In the genomic region with DNA sequence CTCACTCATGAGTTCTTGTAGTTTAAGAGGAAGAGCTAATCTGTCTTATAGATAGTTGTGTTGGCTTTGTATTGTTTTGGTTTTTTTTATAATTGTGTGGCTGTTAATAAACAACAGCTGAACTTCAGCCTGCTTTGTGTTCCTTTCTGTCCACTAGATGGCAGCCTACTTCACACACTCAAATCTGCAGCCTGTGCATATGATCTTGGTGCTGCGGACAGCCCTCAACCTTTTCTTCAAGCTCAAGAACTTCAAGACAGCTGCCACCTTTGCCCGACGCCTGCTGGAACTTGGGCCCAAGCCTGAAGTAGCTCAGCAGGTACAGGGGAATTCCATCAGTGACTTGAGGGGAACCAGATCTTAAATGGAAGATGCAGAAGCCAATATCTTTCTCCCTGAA, we compare ENCODE assay signal across 8 mouse cellular contexts. TPM values are rescaled to one million over a fixed set of nuclear protein-coding genes. Genes with fewer than 3 reads are reported as not detected.
DNase-seq lines count a peak whose midpoint lies in the region; ATAC-seq and TF ChIP-seq lines count a peak whose summit lies in the region.

No protein-coding gene starts in this region.

- peak; percentile 56 for DNase-seq in gastrocnemius, adult 18-20 months (ENCODE audit: low spot score)
- DNase-seq in gastrocnemius, postnatal 25 days: no peak
- DNase-seq in 3134 (ENCODE audit: extremely low read depth, insufficient read length, low spot score): peak; percentile 39
- DNase-seq in T-cell, adult 2 months (ENCODE audit: low spot score): peak; percentile 53
- peak; percentile 85 for DNase-seq in embryo, embryonic 10 days (ENCODE audit: low spot score)
- DNase-seq in lung, embryonic 14.5 days: peak; percentile 87
- peak; percentile 45 for DNase-seq in telencephalon, adult 2 months (ENCODE audit: low read depth, low spot score)

- H3K9me3 ChIP-seq in hindbrain, embryonic 12.5 days (replicated peaks): no peaks in the 10 kb centered on the region
- no peaks in the 10 kb centered on the region for H3K9me3 ChIP-seq in lung, embryonic 14.5 days (ENCODE audit: low read depth, low read length)

- H3K27me3 ChIP-seq in hindbrain, embryonic 12.5 days: no peaks in the 10 kb centered on the region
- no peaks in the 10 kb centered on the region for H3K27me3 ChIP-seq in lung, embryonic 14.5 days (ENCODE audit: insufficient read depth, low read length)

- H3K4me3 ChIP-seq in hindbrain, embryonic 12.5 days: no peak overlapping the region
- no peak overlapping the region for H3K4me3 ChIP-seq in lung, embryonic 14.5 days (ENCODE audit: low read depth, low read length)

- no peak overlapping the region for H3K4me2 ChIP-seq in hindbrain, embryonic 12.5 days (replicated peaks)
- no peak overlapping the region for H3K4me2 ChIP-seq in lung, embryonic 14.5 days

- no peak overlapping the region for H3K27ac ChIP-seq in hindbrain, embryonic 12.5 days
- no peak overlapping the region for H3K27ac ChIP-seq in lung, embryonic 14.5 days (ENCODE audit: low read depth)

- TF ChIP-seq CTCF in lung, embryonic 14.5 days (IDR thresholded peaks at IDR 0.05; ENCODE audit: low read depth): peak; percentile 82

- WGBS in hindbrain, embryonic 12.5 days: 54% methylated on average over 3 of the region's 3 CpGs
- WGBS in lung, embryonic 14.5 days: 47% methylated on average over 3 of the region's 3 CpGs

- H3K4me1 ChIP-seq in hindbrain, embryonic 12.5 days: no peaks in the 10 kb centered on the region
- H3K4me1 ChIP-seq in lung, embryonic 14.5 days (ENCODE audit: insufficient read depth): no peaks in the 10 kb centered on the region

- ATAC-seq in hindbrain, embryonic 12.5 days (ENCODE audit: low FRiP score): peak; percentile 38; the same call in 1 of the 2 replicates
- ATAC-seq in lung, embryonic 14.5 days (ENCODE audit: insufficient read depth): peak; percentile 44; the same call in 1 of the 2 replicates

- no peak overlapping the region for H3K9ac ChIP-seq in hindbrain, embryonic 12.5 days
- H3K9ac ChIP-seq in lung, embryonic 14.5 days: no peak overlapping the region

- peaks cover 87% of the 10 kb centered on the region for H3K36me3 ChIP-seq in hindbrain, embryonic 12.5 days
- peaks cover 87% of the 10 kb centered on the region for H3K36me3 ChIP-seq in lung, embryonic 14.5 days (ENCODE audit: insufficient read depth)

RNA-seq across cellular contexts. Expression of a gene that starts 6.8 kb away (rescaled TPM):
- 10 to 100 TPM; 74.8 to 76.0 TPM for total RNA-seq in gastrocnemius, adult 18-20 months (2021)
- 10 to 100 TPM; 76.0 to 82.5 TPM for total RNA-seq in gastrocnemius, postnatal 25 days (2021)
- polyA plus RNA-seq in hindbrain, embryonic 12.5 days (2016; fragmentation: Nextera tagmentation; extraction: Ambion mirVana): 178 and 183 TPM in 2 replicates
- polyA plus RNA-seq in lung, embryonic 14.5 days (2014; fragmentation: Nextera tagmentation; extraction: Ambion mirVana): 110 and 112 TPM in 2 replicates

RNA-seq across cellular contexts. Expression of a gene that starts 28.2 kb away (rescaled TPM):
- 100 to 1,000 TPM; 192 to 193 TPM for total RNA-seq in gastrocnemius, adult 18-20 months (2021)
- 100 to 1,000 TPM; 131 to 159 TPM for total RNA-seq in gastrocnemius, postnatal 25 days (2021)
- polyA plus RNA-seq in hindbrain, embryonic 12.5 days (2016; fragmentation: Nextera tagmentation; extraction: Ambion mirVana): 136 and 137 TPM in 2 replicates
- 108 and 111 TPM in 2 replicates for polyA plus RNA-seq in lung, embryonic 14.5 days (2014; fragmentation: Nextera tagmentation; extraction: Ambion mirVana)

RNA-seq across cellular contexts. Expression of a gene that starts 37.1 kb away (rescaled TPM):
- total RNA-seq in gastrocnemius, adult 18-20 months (2021): 10 to 100 TPM; 24.7 to 24.8 TPM
- total RNA-seq in gastrocnemius, postnatal 25 days (2021): 10 to 100 TPM; 25.7 to 27.1 TPM
- polyA plus RNA-seq in hindbrain, embryonic 12.5 days (2016; fragmentation: Nextera tagmentation; extraction: Ambion mirVana): 128 and 132 TPM in 2 replicates
- polyA plus RNA-seq in lung, embryonic 14.5 days (2014; fragmentation: Nextera tagmentation; extraction: Ambion mirVana): 131 and 133 TPM in 2 replicates

RNA-seq across cellular contexts. Expression of a gene that starts 37.4 kb away (rescaled TPM):
- total RNA-seq in gastrocnemius, adult 18-20 months (2021): 10 to 100 TPM; 85.8 to 86.6 TPM
- total RNA-seq in gastrocnemius, postnatal 25 days (2021): 10 to 100 TPM; 70.6 to 79.4 TPM
- polyA plus RNA-seq in hindbrain, embryonic 12.5 days (2016; fragmentation: Nextera tagmentation; extraction: Ambion mirVana): 233 and 256 TPM in 2 replicates
- 218 and 226 TPM in 2 replicates for polyA plus RNA-seq in lung, embryonic 14.5 days (2014; fragmentation: Nextera tagmentation; extraction: Ambion mirVana)
